Mouse (Mus musculus) thymus, adult 2 months (tissue): ENCODE measurements around the gene Fam50b. TPM values are rescaled to one million over a fixed set of nuclear protein-coding genes. Genes with fewer than 3 reads are reported as not detected.

ENCODE experiments used
- DNase-seq: peaks from one replicate; pipeline ENCODE4 v3.0.0; 2021
- H3K27ac ChIP-seq: fragments of 200-500 bp; 2 replicates; pipeline ENCODE4 v1.5.1; 2012; ENCODE audit warnings: low read length, control low read depth; ENCODE audit not compliant: control insufficient read depth, insufficient read depth
- H3K27me3 ChIP-seq: fragments of 200-500 bp; 2 replicates; pipeline ENCODE4 v1.6.1; 2012; ENCODE audit warnings: mild to moderate bottlenecking, low read length, moderate library complexity, mixed read lengths; ENCODE audit not compliant: control insufficient read depth, insufficient read depth
- H3K36me3 ChIP-seq: fragments of 200-500 bp; 2 replicates; pipeline ENCODE4 v1.6.1; 2012; ENCODE audit warnings: mild to moderate bottlenecking, low read length, moderate library complexity; ENCODE audit not compliant: control insufficient read depth, insufficient read depth
- H3K4me1 ChIP-seq: fragments of 200-500 bp; replicated peaks from 2 replicates; pipeline ENCODE4 v1.6.1; 2012; ENCODE audit warnings: low read length; ENCODE audit not compliant: control insufficient read depth, insufficient read depth
- H3K4me3 ChIP-seq: fragments of 200-500 bp; 2 replicates; pipeline ENCODE4 v1.5.1; 2012; ENCODE audit warnings: mild to moderate bottlenecking, low read length, control low read depth, moderate library complexity; ENCODE audit not compliant: control insufficient read depth, insufficient read depth
- CTCF ChIP-seq: fragments of 200-500 bp; IDR thresholded peaks from 2 replicates; pipeline ENCODE4 v1.5.1; 2012; ENCODE audit warnings: mild to moderate bottlenecking, control low read depth, low read length, moderate library complexity, borderline replicate concordance; ENCODE audit not compliant: control insufficient read depth, poor library complexity, insufficient read depth; ENCODE audit errors: extremely low read depth
- POLR2A ChIP-seq: fragments of 200-500 bp; IDR thresholded peaks from 2 replicates; pipeline ENCODE4 v1.6.1; 2012; ENCODE audit warnings: mild to moderate bottlenecking, low read length, control low read depth, moderate library complexity; ENCODE audit not compliant: control insufficient read depth, poor library complexity, insufficient read depth; ENCODE audit errors: extremely low read depth
- WGBS: fragments of 180-500 bp; shearing (Covaris S2); methylation state at CpG from one replicate; pipeline ENCODE4 v1.1.7; 2018; 5-methylcytosine and 5-hydroxymethylcytosine counted together
- polyA plus RNA-seq: library from polyadenylated mRNA; depleted of rRNA; stranded (reverse); fragments of >200 nt; gene quantifications from 2 replicates; pipeline ENCODE4 v1.2.3, GENCODE M21; 2012; rRNA removed

The Fam50b gene
- polyA plus RNA-seq, 1 experiment: not detected

DNA sequence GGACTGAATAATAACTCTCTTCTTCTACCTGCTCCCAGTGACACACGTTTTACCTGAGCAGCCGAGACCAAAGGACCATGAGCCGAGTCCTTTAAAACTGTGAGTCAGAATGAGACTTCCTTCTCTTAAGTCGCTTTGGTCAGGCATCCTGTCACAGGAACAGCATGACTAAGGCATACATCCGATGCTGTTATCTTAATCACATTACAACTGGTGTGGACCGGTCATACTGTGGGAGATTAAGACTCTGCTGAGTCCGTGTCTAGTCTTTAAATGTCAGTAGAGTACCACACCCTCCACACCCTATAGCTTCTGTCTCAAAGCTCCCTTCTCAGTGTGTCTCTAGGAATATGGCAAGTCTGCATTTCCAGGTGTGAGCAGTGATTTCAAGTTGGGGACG lies 50.2 kb downstream of the Fam50b start:
- Histone ChIP-seq H3K4me1 (no peaks in the 10 kb centered on the region), H3K4me3 (no peak overlapping the region), H3K27me3 (no peaks in the 10 kb centered on the region), H3K27ac (no peak overlapping the region), H3K36me3 (no peaks in the 10 kb centered on the region)
- WGBS: 36% methylated on average over 8 of the region's 8 CpGs
- no peak for TF ChIP-seq POLR2A
- DNase-seq: no peak

GRCm38 (mm10) chr13:34786634-34787033 lies 52.0 kb downstream of the Fam50b start:
- 91% methylated on average over 5 of the region's 5 CpGs for WGBS
- DNase-seq: no peak
- Histone ChIP-seq H3K36me3 (no peaks in the 10 kb centered on the region), H3K4me1 (no peaks in the 10 kb centered on the region), H3K4me3 (no peak overlapping the region), H3K27ac (no peak overlapping the region), H3K27me3 (no peaks in the 10 kb centered on the region)
- TF ChIP-seq CTCF (no peak), POLR2A (no peak)

- Histone ChIP-seq H3K4me3 (no peak overlapping the region), H3K4me1 (no peaks in the 10 kb centered on the region), H3K36me3 (no peaks in the 10 kb centered on the region), H3K27ac (no peak overlapping the region), H3K27me3 (no peaks in the 10 kb centered on the region)
- DNase-seq: no peak
- TF ChIP-seq CTCF: no peak
- no peak for TF ChIP-seq POLR2A
- WGBS: 63% methylated on average over 5 of the region's 5 CpGs
Observed at GRCm38 (mm10) chr13:34787546-34787945, 52.9 kb downstream of the Fam50b start.

DNA sequence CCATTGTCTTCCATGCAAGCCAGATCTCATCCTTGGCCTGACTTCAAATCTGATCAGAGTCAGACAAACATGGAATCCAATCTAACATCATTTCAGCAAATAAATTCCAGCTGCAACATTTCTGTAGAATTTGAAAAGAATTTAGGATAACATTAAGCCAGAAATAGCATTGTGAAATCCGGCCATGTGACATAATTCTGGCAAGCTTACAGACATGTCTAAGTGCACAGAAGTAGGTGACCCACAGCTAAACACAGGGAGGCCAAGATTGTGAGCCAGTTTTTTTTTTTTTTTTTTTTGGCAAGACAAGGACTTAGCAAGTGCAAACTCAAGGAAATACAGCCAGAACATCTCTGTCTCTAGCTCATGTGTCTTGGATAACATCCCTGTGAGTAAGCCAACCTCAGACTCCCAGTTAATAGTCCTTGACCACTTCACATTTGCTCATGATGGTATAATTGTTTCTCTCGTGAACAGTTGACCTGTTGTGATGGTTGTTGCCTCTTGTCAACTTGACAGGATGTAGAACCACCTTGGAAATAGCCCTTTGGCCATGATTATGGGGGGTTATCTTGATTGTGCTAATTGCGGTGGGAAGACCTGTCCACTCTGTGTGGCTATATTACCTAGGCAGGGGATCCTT lies 54.6 kb downstream of the Fam50b start:
- no peak overlapping the region for H3K4me3 ChIP-seq
- no peak for DNase-seq
- TF ChIP-seq CTCF: no peak
- no peak for TF ChIP-seq POLR2A
- H3K36me3 ChIP-seq: no peaks in the 10 kb centered on the region
- H3K27ac ChIP-seq: no peak overlapping the region
- 91% methylated on average over 3 of the region's 3 CpGs for WGBS
- H3K27me3 ChIP-seq: no peaks in the 10 kb centered on the region
- H3K4me1 ChIP-seq: no peaks in the 10 kb centered on the region

- H3K27me3 ChIP-seq: no peaks in the 10 kb centered on the region
- no peaks in the 10 kb centered on the region for H3K36me3 ChIP-seq
- no peaks in the 10 kb centered on the region for H3K4me1 ChIP-seq
- H3K4me3 ChIP-seq: no peak overlapping the region
- no peak for DNase-seq
- WGBS: 51% methylated on average over 7 of the region's 7 CpGs
- no peak overlapping the region for H3K27ac ChIP-seq
- TF ChIP-seq CTCF: no peak
- no peak for TF ChIP-seq POLR2A
Observed at GRCm38 (mm10) chr13:34793066-34793465, 58.4 kb downstream of the Fam50b start.

DNA sequence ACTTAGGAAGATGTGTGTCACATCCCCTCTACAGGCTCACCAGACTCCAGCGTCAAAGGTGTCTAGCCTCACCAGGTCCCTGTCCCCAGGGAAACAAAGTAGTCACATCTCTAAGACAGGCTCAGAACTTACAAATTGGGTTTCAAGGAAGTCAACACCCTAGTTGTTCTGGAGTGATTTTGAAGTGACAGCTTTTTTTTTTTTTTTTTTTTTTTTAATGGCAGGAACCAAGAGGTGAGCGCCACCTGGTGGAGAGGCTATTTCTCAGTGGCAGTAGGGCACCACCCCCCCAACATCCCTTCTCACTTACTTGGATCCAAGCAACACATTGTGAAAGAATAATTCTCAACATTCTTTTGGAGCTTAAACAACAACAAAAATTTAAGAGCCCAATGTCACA lies 59.2 kb downstream of the Fam50b start:
- TF ChIP-seq POLR2A (no peak), CTCF (no peak)
- Histone ChIP-seq H3K4me3 (no peak overlapping the region), H3K36me3 (no peaks in the 10 kb centered on the region), H3K27ac (no peak overlapping the region), H3K27me3 (no peaks in the 10 kb centered on the region), H3K4me1 (no peaks in the 10 kb centered on the region)
- DNase-seq: peak; percentile 46
- WGBS: 39% methylated on average over 2 of the region's 2 CpGs

- no peak for TF ChIP-seq POLR2A
- no peak for TF ChIP-seq CTCF
- Histone ChIP-seq H3K27me3 (no peaks in the 10 kb centered on the region), H3K4me1 (no peaks in the 10 kb centered on the region), H3K36me3 (no peaks in the 10 kb centered on the region), H3K27ac (no peak overlapping the region), H3K4me3 (no peak overlapping the region)
- 84% methylated on average over 2 of the region's 2 CpGs for WGBS
- no peak for DNase-seq
Observed at GRCm38 (mm10) chr13:34794426-34794825, 59.8 kb downstream of the Fam50b start.

Other genes starting within 250 kb of the Fam50b start
- 13.4 and 13.8 TPM in 2 replicates for gene Pxdc1, start 81.4 kb upstream of the Fam50b start, polyA plus RNA-seq
- 26.3 and 33.7 TPM in 2 replicates for gene Prpf4b, start 140.5 kb downstream of the Fam50b start, polyA plus RNA-seq
- 0.06 TPM in 1 of 2 replicates, not detected in the other for gene Fam217a, start 189.5 kb downstream of the Fam50b start, polyA plus RNA-seq
- gene 4933417A18Rik, start 189.6 kb downstream of the Fam50b start, polyA plus RNA-seq: not detected in 2 replicates
- 0.23 and 0.40 TPM in 2 replicates for gene Eci3, start 229.0 kb downstream of the Fam50b start, polyA plus RNA-seq